Mouse (Mus musculus): Measurements from ENCODE around the gene Pomgnt1.

Gene Pomgnt1

DNA sequence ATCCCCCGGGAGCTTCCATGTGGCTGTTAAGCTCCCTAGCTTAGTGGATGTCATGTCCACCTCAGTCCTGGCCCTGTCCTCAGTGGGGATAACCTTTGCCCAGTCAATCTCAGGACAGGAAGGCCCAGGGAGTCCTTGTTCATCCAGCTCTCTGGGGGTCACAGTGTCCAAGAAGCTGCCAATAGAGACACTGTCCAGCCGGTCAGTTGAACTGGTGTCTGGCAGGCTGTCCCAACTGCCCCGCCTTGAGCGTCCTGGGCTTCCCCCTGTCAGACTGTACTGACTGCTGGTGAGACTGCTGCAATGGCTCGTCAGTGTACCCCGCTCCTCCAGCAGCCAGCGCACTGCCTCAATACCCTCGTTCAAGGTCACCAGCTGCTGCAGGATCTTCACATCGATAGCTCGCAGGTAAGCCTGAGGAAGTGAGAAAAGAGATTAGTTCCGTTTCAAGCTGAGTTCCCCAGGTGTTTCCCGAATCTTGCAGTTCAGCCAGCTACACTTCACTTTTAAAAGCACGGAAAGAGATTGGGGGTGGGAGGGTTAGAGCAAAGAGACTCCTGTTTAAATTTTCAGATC lies 13.9 kb downstream of the Pomgnt1 start:
- DNase-seq (ENCODE audit: extremely low spot score) = no peak

- no peak for DNase-seq (ENCODE audit: extremely low spot score)
These were observed 17.3 kb downstream of the Pomgnt1 start for GRCm38 (mm10) chr4:116140801-116141574.

GRCm38 (mm10) chr4:116141736-116142135 lies 18.1 kb downstream of the Pomgnt1 start:
- DNase-seq (ENCODE audit: extremely low spot score) = no peak

- DNase-seq (ENCODE audit: extremely low spot score) = no peak
These were observed 18.6 kb downstream of the Pomgnt1 start for GRCm38 (mm10) chr4:116142269-116142668.

DNA sequence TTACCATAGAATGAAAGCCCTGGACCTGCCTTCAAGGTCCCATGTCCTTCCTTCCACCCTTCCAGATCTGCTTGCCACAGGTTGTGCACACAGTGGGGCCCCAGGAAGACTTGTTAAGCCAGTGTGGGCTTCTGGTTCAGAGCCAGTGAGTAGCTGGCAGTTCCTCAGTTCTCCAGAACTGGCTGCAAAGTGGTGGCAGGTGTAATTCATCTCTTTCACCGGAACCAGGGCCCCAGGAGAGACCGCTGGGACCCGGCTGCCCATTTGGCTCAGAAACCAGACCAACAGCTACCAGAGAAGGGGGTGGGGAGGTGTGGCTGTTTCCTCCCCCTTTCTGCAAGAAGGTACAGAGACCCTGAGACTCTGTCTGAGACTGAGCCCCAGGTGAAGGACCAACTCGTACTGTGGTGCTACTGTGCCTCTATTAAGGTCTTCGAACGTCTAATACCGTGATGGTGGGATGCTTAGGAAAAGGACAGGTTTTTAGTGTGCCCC lies 19.7 kb downstream of the Pomgnt1 start:
- DNase-seq (ENCODE audit: extremely low spot score) = no peak

DNA sequence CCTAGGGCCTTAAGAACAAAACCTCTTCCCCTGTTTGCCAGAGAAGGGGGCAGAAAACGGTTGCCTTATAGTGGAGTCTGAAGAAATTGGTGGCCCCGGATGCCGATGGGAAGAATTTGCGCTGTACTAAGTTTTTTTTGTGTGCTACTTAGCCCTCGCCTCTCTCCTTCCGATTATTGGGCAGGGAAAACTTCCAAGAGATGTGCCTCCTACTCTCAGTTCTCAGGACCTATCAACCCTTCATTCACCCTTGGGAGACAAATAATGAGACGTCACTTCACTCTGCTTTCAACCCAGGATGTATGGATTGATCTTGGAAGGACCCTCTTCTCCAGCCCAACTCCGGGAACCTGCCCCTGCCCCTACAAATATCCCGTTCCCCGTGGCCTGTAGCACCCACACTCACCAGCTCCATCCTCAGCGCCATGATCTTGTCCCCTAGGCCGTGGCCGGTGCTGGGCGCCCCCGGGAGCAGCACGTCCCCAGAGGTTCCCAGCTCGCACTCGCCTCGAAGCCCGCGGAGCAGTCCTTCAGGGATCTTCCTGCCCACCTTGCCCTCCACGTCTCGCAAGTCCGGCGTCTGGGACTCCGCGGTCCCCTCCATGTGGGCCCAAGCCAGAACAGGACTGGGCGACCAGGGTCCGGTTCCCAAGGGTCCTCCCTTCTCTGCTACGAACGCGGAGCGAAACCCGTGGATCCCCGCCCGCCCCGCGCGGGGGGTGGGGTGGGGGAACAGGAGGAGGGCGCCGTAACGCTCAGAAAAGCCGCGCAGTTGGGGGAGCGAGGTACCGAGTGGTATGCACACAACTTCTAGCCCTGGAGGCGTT lies 20.5 kb downstream of the Pomgnt1 start:
- peak; percentile 61 for DNase-seq (ENCODE audit: extremely low spot score)

- no peak for DNase-seq (ENCODE audit: extremely low spot score)
These were observed 26.1 kb downstream of the Pomgnt1 start for GRCm38 (mm10) chr4:116149812-116150155.

DNA sequence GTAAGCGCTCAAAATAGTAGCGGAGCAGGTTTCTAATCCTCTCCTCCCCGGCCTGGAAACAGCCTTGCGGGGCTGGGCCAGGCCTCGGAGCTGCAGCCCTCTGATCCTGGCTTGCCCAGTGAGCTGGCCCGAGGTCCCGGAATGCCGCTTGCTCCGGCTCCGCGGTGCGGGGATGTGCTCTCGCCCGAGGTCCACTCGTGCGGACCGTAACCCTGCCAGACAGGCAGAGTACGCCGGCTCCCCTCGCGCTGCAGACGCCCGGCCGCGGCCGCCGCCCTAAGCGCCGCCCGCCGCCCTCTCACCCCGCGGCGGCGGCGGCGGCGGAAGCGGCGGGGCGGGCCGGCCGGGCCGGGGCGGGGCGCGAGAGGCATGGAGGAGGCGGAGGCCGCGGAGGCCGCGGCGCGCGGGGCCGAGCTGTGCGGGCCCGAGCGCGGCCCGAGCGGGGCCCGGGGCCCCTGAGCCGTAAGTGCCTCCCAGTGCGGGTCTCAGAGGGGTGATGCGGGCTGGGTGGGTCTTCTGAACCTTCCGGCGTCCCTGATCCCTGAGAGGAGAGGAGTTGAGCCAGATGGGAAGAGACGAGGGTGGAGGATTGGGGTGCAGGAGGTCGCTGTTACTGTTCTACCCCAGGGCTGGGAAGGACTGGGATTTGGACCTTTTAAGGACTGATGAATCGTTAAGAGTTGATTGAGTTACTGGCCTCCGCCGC lies 26.7 kb downstream of the Pomgnt1 start:
- peak; percentile 73 for DNase-seq (ENCODE audit: extremely low spot score)

- no peak for DNase-seq (ENCODE audit: extremely low spot score)
These were observed 27.2 kb downstream of the Pomgnt1 start for GRCm38 (mm10) chr4:116150862-116151221.

DNA sequence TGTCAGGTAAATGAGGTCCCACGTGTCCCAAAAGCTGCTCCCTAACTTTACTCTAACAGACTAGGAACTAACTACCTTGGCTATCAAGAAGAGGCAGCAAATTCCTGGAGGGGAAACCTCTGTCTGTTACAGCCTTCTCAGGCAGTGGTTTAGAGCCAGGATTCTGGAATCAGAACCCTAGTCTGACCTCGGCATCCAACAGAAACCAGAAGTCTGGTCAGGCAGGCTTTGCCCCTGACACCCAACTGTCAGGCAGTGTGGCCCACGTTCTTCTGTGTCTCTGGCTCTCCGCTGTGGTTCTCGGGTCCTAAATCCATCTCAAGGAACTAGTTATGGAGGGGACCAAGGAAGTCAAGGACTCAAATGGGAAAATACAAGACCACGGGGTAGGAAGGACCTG lies 27.6 kb downstream of the Pomgnt1 start, which contains the start of gene Lurap1:
Lurap1 (minus strand) TSS at position 101 of the 400 bp plus-strand sequence.
- no peak for DNase-seq (ENCODE audit: extremely low spot score)

- no peak for DNase-seq (ENCODE audit: extremely low spot score)
These were observed 29.1 kb downstream of the Pomgnt1 start for GRCm38 (mm10) chr4:116152702-116153101.

DNA sequence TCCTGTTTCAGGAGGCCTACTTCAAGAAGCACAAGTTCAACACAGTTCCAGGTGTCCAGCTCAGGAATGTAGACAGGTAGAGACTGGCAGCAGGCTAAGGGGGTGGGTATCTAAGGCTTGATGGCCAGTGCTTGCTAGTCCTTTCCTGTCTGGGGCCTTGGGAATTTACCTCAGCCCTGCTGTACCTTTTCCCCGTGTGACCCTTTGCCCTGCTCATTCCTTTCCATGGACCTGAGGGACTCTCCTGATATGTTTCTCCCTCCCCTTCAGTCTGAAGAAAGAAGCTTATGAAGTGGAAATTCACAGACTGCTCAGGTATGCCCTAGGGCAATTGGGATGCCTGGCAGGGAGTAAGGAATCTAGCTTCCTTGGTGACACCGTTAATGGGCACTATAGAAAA lies 34.2 kb downstream of the Pomgnt1 start:
- DNase-seq (ENCODE audit: extremely low spot score) = no peak

DNA sequence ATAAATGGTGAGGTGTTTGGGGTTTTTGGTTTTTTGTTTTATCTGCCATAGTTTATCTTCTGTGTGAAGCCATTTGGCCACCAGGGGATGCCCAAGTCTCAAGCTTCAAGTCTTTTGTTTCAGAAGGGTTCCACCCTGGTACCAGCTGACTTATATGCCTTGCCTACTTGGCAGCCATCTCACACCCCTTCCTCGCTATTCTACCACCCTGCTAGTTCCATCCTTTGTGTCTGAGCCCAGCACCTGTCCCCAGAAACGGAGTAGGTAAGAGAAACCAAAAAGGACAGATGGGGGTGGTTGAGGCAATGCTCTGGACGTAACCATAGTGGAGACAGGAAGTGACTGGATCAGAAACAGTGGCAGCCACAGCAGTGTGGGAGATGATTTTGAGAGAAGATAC lies 36.3 kb downstream of the Pomgnt1 start:
- DNase-seq (ENCODE audit: extremely low spot score) = no peak

GRCm38 (mm10) chr4:116160769-116161168 lies 37.1 kb downstream of the Pomgnt1 start:
- no peak for DNase-seq (ENCODE audit: extremely low spot score)

DNA sequence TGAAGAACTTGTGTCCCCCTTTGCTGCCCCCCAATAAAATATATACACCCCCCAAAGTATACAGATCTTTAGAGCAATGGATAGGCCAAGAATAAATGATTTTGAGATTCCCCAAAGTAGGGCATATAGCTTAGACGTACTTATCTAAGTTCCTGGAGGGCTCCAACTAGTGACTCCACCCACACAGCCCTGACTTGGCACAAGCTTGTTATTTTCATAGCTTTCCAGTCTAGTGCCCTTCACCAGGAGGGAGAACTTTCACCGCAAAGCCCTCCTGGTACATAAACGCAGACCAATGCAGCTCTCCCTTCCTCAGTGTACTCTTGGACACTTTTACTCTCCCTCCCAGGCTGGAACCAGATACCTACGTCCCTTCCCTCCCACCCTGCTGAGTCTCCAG lies 38.5 kb downstream of the Pomgnt1 start:
- DNase-seq (ENCODE audit: extremely low spot score) = no peak

GRCm38 (mm10) chr4:116164759-116165554 lies 41.3 kb downstream of the Pomgnt1 start:
- no peak for DNase-seq (ENCODE audit: extremely low spot score)

DNA sequence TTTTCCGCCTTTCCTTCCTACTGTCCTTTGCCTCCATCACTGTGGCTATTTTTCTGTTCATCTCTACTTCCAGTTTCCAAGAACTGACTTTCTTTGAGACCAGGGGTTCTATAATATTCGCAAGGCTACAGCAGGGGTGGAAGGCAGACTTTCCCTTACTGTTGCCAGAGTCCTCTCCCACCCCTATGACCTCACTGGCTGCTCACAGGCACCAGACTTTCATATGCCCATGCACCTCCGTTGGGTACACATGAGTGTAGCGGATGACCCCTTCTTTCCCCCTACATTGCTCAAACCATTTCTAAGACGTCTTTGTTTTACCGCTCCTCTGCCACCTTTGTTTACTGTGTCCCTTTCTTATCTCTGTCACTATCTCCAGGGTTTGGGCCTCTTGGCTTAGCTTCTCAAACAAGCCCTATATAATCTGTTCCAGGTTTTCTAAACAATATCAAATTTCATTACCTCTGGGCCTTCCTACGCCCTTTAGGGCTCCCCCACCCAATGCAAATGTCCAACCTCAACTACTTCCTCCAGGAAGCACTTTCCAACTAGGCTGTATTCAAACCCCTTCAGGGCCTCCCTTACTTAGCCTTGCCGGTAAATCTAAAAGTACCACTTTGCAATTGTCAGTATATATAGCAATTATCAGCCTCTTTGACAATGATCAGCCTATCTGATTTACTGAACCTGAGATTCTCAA lies 42.2 kb downstream of the Pomgnt1 start:
- DNase-seq (ENCODE audit: extremely low spot score) = no peak

GRCm38 (mm10) chr4:116167404-116167803 lies 43.8 kb downstream of the Pomgnt1 start, which contains the start of gene Tspan1:
Tspan1 (minus strand) TSS chr4:116167601.
- DNase-seq (ENCODE audit: extremely low spot score) = no peak

DNA sequence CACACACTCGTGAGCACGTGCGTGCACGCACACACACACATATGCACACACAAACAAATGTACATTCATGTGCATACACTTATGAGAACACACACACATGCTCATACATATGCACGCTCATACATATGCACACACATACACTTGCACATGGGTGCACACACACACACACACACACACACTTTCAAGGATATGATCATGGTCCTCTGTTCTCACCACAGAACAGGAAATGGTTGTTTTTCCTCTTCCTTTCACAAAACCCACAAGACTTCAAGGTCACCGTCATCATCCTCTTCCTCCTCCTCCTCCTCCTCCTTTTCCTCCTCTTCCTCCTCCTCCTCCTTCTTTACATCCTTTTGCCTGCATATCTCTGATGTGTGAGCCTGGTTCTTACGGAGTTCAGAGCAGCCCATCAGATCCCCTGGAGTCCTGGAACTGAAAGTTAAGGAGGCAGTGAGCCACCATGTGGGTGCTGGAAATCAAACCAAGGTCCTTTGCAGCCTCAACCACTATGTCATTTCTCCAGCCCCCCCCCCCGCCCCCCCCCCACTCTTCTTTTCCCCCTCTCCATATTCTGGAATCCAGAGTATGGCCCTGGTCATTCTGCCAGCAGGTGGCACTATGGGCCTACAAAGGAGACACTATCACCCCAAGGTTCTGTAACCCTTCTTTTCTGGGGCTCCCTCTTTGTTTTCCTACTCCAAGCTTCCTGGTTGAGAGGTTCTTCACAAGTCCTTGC lies 45.1 kb downstream of the Pomgnt1 start:
- peak; percentile 71 for DNase-seq (ENCODE audit: extremely low spot score)

- DNase-seq (ENCODE audit: extremely low spot score) = no peak
These were observed 45.7 kb downstream of the Pomgnt1 start for GRCm38 (mm10) chr4:116169353-116169672.
